Mouse (Mus musculus) brain, embryonic 14.5 days (tissue): ENCODE results near the gene Nop16.

Source experiments
- CTCF ChIP-seq: fragments of 200-500 bp; IDR thresholded peaks from 2 replicates; pipeline ENCODE4 v1.5.1; 2012; ENCODE audit warnings: inconsistent platforms, mild to moderate bottlenecking, moderate library complexity, borderline replicate concordance; ENCODE audit not compliant: insufficient read depth, insufficient read length; ENCODE audit errors: extremely low read depth
- POLR2A ChIP-seq: fragments of 200-500 bp; IDR thresholded peaks from 2 replicates; pipeline ENCODE4 v1.6.1; 2012; ENCODE audit warnings: mild to moderate bottlenecking, inconsistent platforms, borderline replicate concordance; ENCODE audit not compliant: poor library complexity, insufficient read depth, insufficient read length, severe bottlenecking; ENCODE audit errors: extremely low read depth

- peak; percentile 94 for TF ChIP-seq CTCF
- peak; percentile 66; the same call in 1 of the 2 replicates for TF ChIP-seq POLR2A
Observed at GRCm38 (mm10) chr13:54621155-54621932, 31.5 kb upstream of the Nop16 start, which contains the start of gene Faf2.
